Mouse (Mus musculus): ENCODE measurements around the gene Ttc30a2.

The Ttc30a2 gene

DNA sequence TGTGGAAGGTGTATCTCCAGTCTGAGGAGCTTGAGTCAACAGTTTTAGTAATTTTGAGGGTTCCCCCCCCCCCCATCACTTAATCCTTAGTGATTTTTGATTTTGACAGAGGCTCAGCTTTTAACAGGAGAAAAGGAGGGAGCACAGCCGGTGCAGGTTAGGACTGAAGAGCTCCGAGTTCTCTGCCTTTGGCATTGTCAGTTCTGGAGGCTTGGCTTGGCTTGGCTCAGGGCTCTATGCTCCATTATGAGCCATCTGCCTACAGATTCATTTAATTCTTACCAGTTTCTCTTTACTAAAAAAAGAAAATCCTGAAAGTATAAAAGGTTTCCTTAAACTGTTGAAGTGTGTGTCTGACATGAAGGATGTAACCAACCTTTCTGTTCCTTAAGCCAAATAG lies 48.8 kb downstream of the Ttc30a2 start:
- TF ChIP-seq POU5F1 (IDR thresholded peaks at IDR 0.05; ENCODE audit: borderline replicate concordance, low read length) (no peak), NANOG (IDR thresholded peaks at IDR 0.05; ENCODE audit: borderline replicate concordance, low read length) (no peak), CTCF (conservative IDR thresholded peaks at IDR 0.05; ENCODE audit: low read length) (no peak)
- Histone ChIP-seq H3K9me3 (ENCODE audit: low read length) (no peaks in the 10 kb centered on the region), H3K4me3 (replicated peaks; ENCODE audit: low read length) (no peak overlapping the region), H3K27me3 (ENCODE audit: insufficient read depth, low read length) (no peaks in the 10 kb centered on the region), H3K36me3 (ENCODE audit: insufficient read depth, low read length) (peaks cover 60% of the 10 kb centered on the region), H3K4me1 (replicated peaks; ENCODE audit: low read depth, low read length) (peaks cover 8% of the 10 kb centered on the region; the same call in 1 of the 2 replicates)

DNA sequence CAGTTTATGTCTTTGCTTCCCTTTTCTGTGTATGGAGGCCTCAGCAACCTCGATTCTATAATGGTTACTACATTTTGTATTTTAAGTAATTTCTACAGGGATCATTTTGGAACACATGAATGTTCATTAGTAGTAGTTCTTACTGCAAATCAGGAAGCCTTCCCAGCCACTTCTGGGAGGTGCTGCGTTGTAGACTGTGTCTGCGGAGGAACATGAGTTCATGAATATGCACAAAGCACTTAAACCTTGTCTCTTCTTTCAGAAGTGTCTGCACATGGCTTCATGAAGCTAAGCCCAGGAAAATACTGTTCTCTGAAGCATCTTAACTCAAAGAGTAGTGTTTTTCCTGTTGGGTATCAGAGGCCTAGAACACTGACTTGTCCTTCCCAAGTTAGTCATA lies 50.0 kb downstream of the Ttc30a2 start:
- no peaks in the 10 kb centered on the region for H3K27me3 ChIP-seq (ENCODE audit: insufficient read depth, low read length)
- H3K9me3 ChIP-seq (ENCODE audit: low read length): no peaks in the 10 kb centered on the region
- H3K4me1 ChIP-seq (replicated peaks; ENCODE audit: low read depth, low read length): peaks cover 8% of the 10 kb centered on the region; the same call in 1 of the 2 replicates
- H3K36me3 ChIP-seq (ENCODE audit: insufficient read depth, low read length): peaks cover 64% of the 10 kb centered on the region
- no peak overlapping the region for H3K4me3 ChIP-seq (replicated peaks; ENCODE audit: low read length)
- TF ChIP-seq CTCF (conservative IDR thresholded peaks at IDR 0.05; ENCODE audit: low read length) (no peak), NANOG (IDR thresholded peaks at IDR 0.05; ENCODE audit: borderline replicate concordance, low read length) (no peak), POU5F1 (IDR thresholded peaks at IDR 0.05; ENCODE audit: borderline replicate concordance, low read length) (no peak)

DNA sequence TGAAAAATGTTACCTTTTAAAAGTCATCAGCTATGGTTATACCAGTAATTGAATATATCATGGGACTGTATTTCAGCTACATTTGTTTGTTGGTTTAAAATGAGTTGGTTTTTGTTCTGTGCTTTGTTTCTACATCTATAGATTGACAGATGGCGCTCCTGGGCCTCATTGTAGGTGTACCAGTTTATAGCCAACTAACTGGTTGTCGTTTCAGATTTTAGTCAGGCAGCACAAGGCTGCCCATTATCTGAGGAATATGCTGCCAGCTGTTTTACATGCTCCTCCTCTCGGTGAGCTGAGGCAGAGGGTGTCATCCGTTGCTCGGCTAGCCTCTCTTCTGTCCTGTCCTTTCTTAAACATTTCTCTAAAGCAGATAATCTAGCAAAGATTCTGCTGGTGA lies 51.9 kb downstream of the Ttc30a2 start:
- no peak overlapping the region for H3K4me3 ChIP-seq (replicated peaks; ENCODE audit: low read length)

More for the DNA sequence above, 51.9 kb downstream of the Ttc30a2 start:
- Histone ChIP-seq H3K4me1 (replicated peaks; ENCODE audit: low read depth, low read length) (no peaks in the 10 kb centered on the region), H3K9me3 (ENCODE audit: low read length) (no peaks in the 10 kb centered on the region), H3K27me3 (ENCODE audit: insufficient read depth, low read length) (no peaks in the 10 kb centered on the region), H3K36me3 (ENCODE audit: insufficient read depth, low read length) (peaks cover 59% of the 10 kb centered on the region)
- TF ChIP-seq NANOG (IDR thresholded peaks at IDR 0.05; ENCODE audit: borderline replicate concordance, low read length): no peak
- no peak for TF ChIP-seq POU5F1 (IDR thresholded peaks at IDR 0.05; ENCODE audit: borderline replicate concordance, low read length)
- TF ChIP-seq CTCF (conservative IDR thresholded peaks at IDR 0.05; ENCODE audit: low read length): no peak
